Mouse (Mus musculus): ENCODE measurements around the gene Slc25a48.

DNA sequence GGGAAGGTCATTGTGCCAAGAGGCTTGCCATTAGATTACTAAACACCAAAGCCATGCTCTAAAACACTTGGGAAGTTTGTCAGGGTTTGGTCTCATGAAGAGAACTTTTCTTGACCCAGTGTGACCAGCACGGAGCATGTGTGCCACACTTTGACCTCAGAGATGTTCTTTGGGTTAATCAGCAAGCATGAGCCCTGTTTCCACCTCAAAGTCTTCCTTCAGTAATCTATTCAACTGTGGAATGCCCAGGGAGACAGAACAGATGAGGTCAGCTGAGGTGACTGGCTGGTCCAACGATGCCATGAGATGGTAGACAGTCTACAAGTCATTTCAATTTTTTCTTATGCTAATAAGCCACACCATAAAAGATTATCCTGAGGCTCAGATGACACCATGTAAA lies 71.6 kb downstream of the Slc25a48 start:
- TF ChIP-seq POLR2A (IDR thresholded peaks at IDR 0.05; ENCODE audit: borderline replicate concordance, control insufficient read depth, low read depth, low read length) (no peak), CTCF (IDR thresholded peaks at IDR 0.05; ENCODE audit: control insufficient read depth, insufficient read depth, low read length) (no peak)

Measured in bone marrow, adult 2 months (tissue).